Mouse (Mus musculus): Measurements from ENCODE around the gene Asb11. TPM values are rescaled to one million over a fixed set of nuclear protein-coding genes. Genes with fewer than 3 reads are reported as not detected.

Gene Asb11
- polyA plus RNA-seq, 1 experiment from 2014 or later, result 0.27 TPM

Other genes starting within 250 kb of the Asb11 start
- gene Bmx, start 178.8 kb upstream of the Asb11 start, polyA plus RNA-seq (2014; fragmentation: Nextera tagmentation; extraction: Ambion mirVana), result 0.47 and 0.93 TPM in 2 replicates
- 3.8 and 4.5 TPM in 2 replicates for gene Pir, start 167.6 kb upstream of the Asb11 start, polyA plus RNA-seq (2014; fragmentation: Nextera tagmentation; extraction: Ambion mirVana)
- gene Vegfd, start 63.6 kb upstream of the Asb11 start, polyA plus RNA-seq (2014; fragmentation: Nextera tagmentation; extraction: Ambion mirVana), result 0.98 and 1.7 TPM in 2 replicates
- gene Piga, start 17.2 kb upstream of the Asb11 start, polyA plus RNA-seq (2014; fragmentation: Nextera tagmentation; extraction: Ambion mirVana), result 20.4 and 22.0 TPM in 2 replicates
- gene Asb9, start 69.3 kb downstream of the Asb11 start, polyA plus RNA-seq (2014; fragmentation: Nextera tagmentation; extraction: Ambion mirVana), result not detected in 2 replicates

Measured in intestine, embryonic 14.5 days (tissue).